Mouse (Mus musculus) lung, embryonic 14.5 days (tissue): ENCODE results near the gene Fosl1. TPM values are rescaled to one million over a fixed set of nuclear protein-coding genes. Genes with fewer than 3 reads are reported as not detected.

Experiments used
- ATAC-seq: fragments of 200-750 bp; cut with Nextera tagmentation; 2 replicates; pipeline ENCODE4 v1.8.0; 2017; ENCODE audit warnings: mild to moderate bottlenecking, moderate TSS enrichment, moderate library complexity; ENCODE audit not compliant: insufficient read depth
- DNase-seq: peaks from one replicate; pipeline ENCODE4 v3.0.0-alpha.2; 2015
- H3K27ac ChIP-seq: fragments of 300-500 bp; sonication (generic); 2 replicates; pipeline ENCODE4 v1.5.1; 2014; ENCODE audit warnings: low read depth, mild to moderate bottlenecking, moderate library complexity
- H3K27me3 ChIP-seq: fragments of 300-500 bp; sonication (generic); 2 replicates; pipeline ENCODE4 v1.6.1; 2014; ENCODE audit warnings: low read length, control low read depth; ENCODE audit not compliant: insufficient read depth
- H3K36me3 ChIP-seq: fragments of 300-500 bp; sonication (generic); 2 replicates; pipeline ENCODE4 v1.6.1; 2014; ENCODE audit warnings: control low read depth; ENCODE audit not compliant: insufficient read depth
- H3K4me1 ChIP-seq: fragments of 300-500 bp; sonication (generic); 2 replicates; pipeline ENCODE4 v1.6.1; 2014; ENCODE audit warnings: antibody characterized with exemption, control low read depth; ENCODE audit not compliant: insufficient read depth
- H3K4me2 ChIP-seq: fragments of 300-500 bp; sonication (generic); 2 replicates; pipeline ENCODE4 v1.6.1; 2014; ENCODE audit warnings: mild to moderate bottlenecking
- H3K4me3 ChIP-seq: fragments of 300-500 bp; sonication (generic); 2 replicates; pipeline ENCODE4 v1.5.1; 2014; ENCODE audit warnings: low read depth, low read length
- H3K9ac ChIP-seq: fragments of 300-500 bp; sonication (generic); 2 replicates; pipeline ENCODE4 v1.6.1; 2014
- H3K9me3 ChIP-seq: fragments of 300-500 bp; sonication (generic); 2 replicates; pipeline ENCODE4 v1.6.1; 2016; ENCODE audit warnings: low read depth, low read length, control low read depth
- CTCF ChIP-seq: IDR thresholded peaks from 2 replicates; pipeline ENCODE4 v1.5.1; 2016; ENCODE audit warnings: antibody characterized with exemption, low read depth
- WGBS: fragments of 180-500 bp; shearing (Covaris S2); extraction: QIAGEN DNeasy Blood & Tissue Kit; methylation state at CpG from one replicate; pipeline ENCODE4 v1.1.7; 2014; 5-methylcytosine and 5-hydroxymethylcytosine counted together
- polyA plus RNA-seq: library from polyadenylated mRNA; unstranded; fragments of >200 nt; fragmentation: Nextera tagmentation; extraction: Ambion mirVana; gene quantifications from 2 replicates; pipeline ENCODE4 v1.2.1, GENCODE M21; 2014

The Fosl1 gene
- polyA plus RNA-seq, 1 experiment from 2014 or later, result not detected

- peaks cover 36% of the 10 kb centered on the region for H3K36me3 ChIP-seq
- DNase-seq (no peak), ATAC-seq (no peak)
- H3K9ac ChIP-seq, result no peak overlapping the region
- no peaks in the 10 kb centered on the region for H3K27me3 ChIP-seq
- no peak overlapping the region for H3K4me3 ChIP-seq
- H3K9me3 ChIP-seq, result no peaks in the 10 kb centered on the region
- no peak for TF ChIP-seq CTCF
- H3K4me1 ChIP-seq, result 0 out of 2 replicates have a peak, but pooled peaks cover 8% of the 10 kb centered on the region
- H3K27ac ChIP-seq, result no peak overlapping the region
- 84% methylated on average over 9 of the region's 9 CpGs for whole genome bisulfite sequencing
- no peak overlapping the region for H3K4me2 ChIP-seq
Observed at GRCm38 (mm10) chr19:5419630-5420029, 27.7 kb upstream of the Fosl1 start.

GRCm38 (mm10) chr19:5420579-5420978 is 26.8 kb upstream of the Fosl1 start:
- Histone ChIP-seq H3K4me2 (no peak overlapping the region), H3K9ac (no peak overlapping the region), H3K27me3 (no peaks in the 10 kb centered on the region), H3K4me1 (0 out of 2 replicates have a peak, but pooled peaks cover 8% of the 10 kb centered on the region), H3K4me3 (no peak overlapping the region), H3K27ac (no peak overlapping the region), H3K9me3 (no peaks in the 10 kb centered on the region), H3K36me3 (peaks cover 36% of the 10 kb centered on the region)
- no peak for TF ChIP-seq CTCF
- ATAC-seq, result no peak
- DNase-seq, result no peak
- WGBS, result 92% methylated on average over 6 of the region's 6 CpGs

GRCm38 (mm10) chr19:5421784-5422183 is 25.6 kb upstream of the Fosl1 start:
- H3K4me3 ChIP-seq, result no peak overlapping the region
- peaks cover 16% of the 10 kb centered on the region; the same call in 1 of the 2 replicates for H3K4me1 ChIP-seq
- H3K9me3 ChIP-seq, result no peaks in the 10 kb centered on the region
- H3K4me2 ChIP-seq, result no peak overlapping the region
- WGBS, result 82% methylated on average over 5 of the region's 5 CpGs
- TF ChIP-seq CTCF, result no peak
- H3K27ac ChIP-seq, result no peak overlapping the region
- H3K9ac ChIP-seq, result no peak overlapping the region
- no peak for DNase-seq
- H3K27me3 ChIP-seq, result no peaks in the 10 kb centered on the region
- ATAC-seq, result no peak
- peaks cover 47% of the 10 kb centered on the region for H3K36me3 ChIP-seq

- H3K4me3 ChIP-seq, result no peak overlapping the region
- 80% methylated on average over 10 of the region's 10 CpGs for WGBS
- peaks cover 16% of the 10 kb centered on the region; the same call in 1 of the 2 replicates for H3K4me1 ChIP-seq
- H3K9me3 ChIP-seq, result no peaks in the 10 kb centered on the region
- no peak for TF ChIP-seq CTCF
- ATAC-seq (no peak), DNase-seq (no peak)
- H3K36me3 ChIP-seq, result peaks cover 52% of the 10 kb centered on the region
- H3K27me3 ChIP-seq, result no peaks in the 10 kb centered on the region
- no peak overlapping the region for H3K9ac ChIP-seq
- no peak overlapping the region for H3K4me2 ChIP-seq
- no peak overlapping the region for H3K27ac ChIP-seq
Observed at GRCm38 (mm10) chr19:5422267-5422666, 25.1 kb upstream of the Fosl1 start.

GRCm38 (mm10) chr19:5422895-5423443 is 24.4 kb upstream of the Fosl1 start:
- ATAC-seq, result no peak
- TF ChIP-seq CTCF, result no peak
- no peaks in the 10 kb centered on the region for H3K27me3 ChIP-seq
- H3K4me1 ChIP-seq, result peaks cover 16% of the 10 kb centered on the region; the same call in 1 of the 2 replicates
- no peak for DNase-seq
- no peaks in the 10 kb centered on the region for H3K9me3 ChIP-seq
- peak overlapping the region; percentile 91; the same call in 1 of the 2 replicates for H3K4me3 ChIP-seq
- H3K9ac ChIP-seq, result peak overlapping the region; percentile 77
- peak overlapping the region; percentile 90; the same call in 1 of the 2 replicates for H3K27ac ChIP-seq
- peak overlapping the region; percentile 77 for H3K4me2 ChIP-seq
- H3K36me3 ChIP-seq, result peaks cover 53% of the 10 kb centered on the region
- WGBS, result 87% methylated on average over 9 of the region's 9 CpGs

GRCm38 (mm10) chr19:5423561-5423960 is 23.8 kb upstream of the Fosl1 start:
- Histone ChIP-seq H3K36me3 (peaks cover 56% of the 10 kb centered on the region), H3K4me2 (peak overlapping the region; percentile 77), H3K9ac (peak overlapping the region; percentile 77), H3K4me1 (peaks cover 16% of the 10 kb centered on the region; the same call in 1 of the 2 replicates), H3K27ac (peak overlapping the region; percentile 90), H3K4me3 (peak overlapping the region; percentile 91), H3K27me3 (no peaks in the 10 kb centered on the region), H3K9me3 (no peaks in the 10 kb centered on the region)
- no peak for DNase-seq
- ATAC-seq, result no peak
- no peak for TF ChIP-seq CTCF
- 53% methylated on average over 12 of the region's 12 CpGs for WGBS

GRCm38 (mm10) chr19:5424092-5424781 is 23.1 kb upstream of the Fosl1 start:
- H3K36me3 ChIP-seq, result peaks cover 56% of the 10 kb centered on the region
- TF ChIP-seq CTCF, result peak; percentile 37
- peak overlapping the region; percentile 77 for H3K4me2 ChIP-seq
- H3K9ac ChIP-seq, result peak overlapping the region; percentile 77
- H3K27me3 ChIP-seq, result no peaks in the 10 kb centered on the region
- ATAC-seq (peak; percentile 55), DNase-seq (peak; percentile 75)
- H3K9me3 ChIP-seq, result no peaks in the 10 kb centered on the region
- WGBS, result 1% methylated on average over 44 of the region's 48 CpGs
- peak overlapping the region; percentile 90 for H3K27ac ChIP-seq
- peak overlapping the region; percentile 91 for H3K4me3 ChIP-seq
- peaks cover 16% of the 10 kb centered on the region; the same call in 1 of the 2 replicates for H3K4me1 ChIP-seq
